Mouse (Mus musculus): ENCODE data around the gene Etv1. TPM values are rescaled to one million over a fixed set of nuclear protein-coding genes. Genes with fewer than 3 reads are reported as not detected.

Gene Etv1
- polyA plus RNA-seq, 1 experiment from 2014 or later = 1.2 TPM

DNA sequence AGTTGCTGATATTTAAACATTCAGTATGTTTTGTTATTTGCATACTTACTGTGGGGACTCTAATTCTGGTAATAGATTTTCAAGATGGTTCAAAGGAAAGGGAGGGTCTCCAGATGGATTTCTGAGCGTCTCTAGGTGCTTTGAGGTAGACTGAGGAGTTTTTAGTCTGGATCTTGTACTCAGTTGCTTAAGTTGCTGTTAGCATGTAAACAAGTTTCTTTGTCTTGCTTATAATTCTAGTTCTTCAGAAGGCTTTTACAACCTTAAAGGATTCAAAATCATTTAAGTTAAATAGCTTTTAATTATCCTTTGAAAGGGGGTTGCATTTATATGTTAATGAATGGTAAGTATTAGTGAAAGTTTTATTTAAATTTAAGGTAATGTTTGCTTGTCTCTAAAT is 5.0 kb downstream of the Etv1 start:
- WGBS (ENCODE audit: insufficient replicate concordance) = 20% methylated on average over 1 of the region's 1 CpGs
- Histone ChIP-seq H3K9ac (no peak overlapping the region), H3K27ac (no peak overlapping the region), H3K4me3 (no peak overlapping the region), H3K9me3 (replicated peaks) (no peaks in the 10 kb centered on the region), H3K27me3 (replicated peaks) (no peaks in the 10 kb centered on the region), H3K4me2 (no peak overlapping the region), H3K4me1 (no peaks in the 10 kb centered on the region), H3K36me3 (no peaks in the 10 kb centered on the region)
- no peak for ATAC-seq

DNA sequence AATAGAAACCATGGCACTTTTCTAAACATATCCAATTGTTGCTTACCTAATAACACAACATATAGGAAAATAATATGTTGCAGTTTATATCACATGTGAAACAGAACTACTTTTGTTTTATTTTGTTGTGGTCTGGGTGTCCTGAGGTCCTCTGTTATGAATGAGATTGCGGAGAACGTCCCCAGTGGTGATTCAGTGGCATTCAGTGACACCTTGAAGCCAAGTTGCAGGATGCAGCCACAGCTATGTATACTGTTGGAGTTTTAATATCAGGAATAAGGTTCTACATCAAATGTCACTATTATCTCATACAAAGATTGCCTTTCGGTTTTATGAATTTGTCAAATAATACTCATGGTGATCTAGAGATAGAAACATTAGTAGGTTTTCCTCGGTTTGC is 7.4 kb downstream of the Etv1 start:
- Histone ChIP-seq H3K9ac (no peak overlapping the region), H3K4me3 (no peak overlapping the region), H3K36me3 (no peaks in the 10 kb centered on the region), H3K4me1 (no peaks in the 10 kb centered on the region), H3K27ac (no peak overlapping the region), H3K4me2 (no peak overlapping the region), H3K27me3 (replicated peaks) (no peaks in the 10 kb centered on the region), H3K9me3 (replicated peaks) (no peaks in the 10 kb centered on the region)
- no peak for ATAC-seq
- 76% methylated on average over 4 of the region's 4 CpGs for WGBS (ENCODE audit: insufficient replicate concordance)

DNA sequence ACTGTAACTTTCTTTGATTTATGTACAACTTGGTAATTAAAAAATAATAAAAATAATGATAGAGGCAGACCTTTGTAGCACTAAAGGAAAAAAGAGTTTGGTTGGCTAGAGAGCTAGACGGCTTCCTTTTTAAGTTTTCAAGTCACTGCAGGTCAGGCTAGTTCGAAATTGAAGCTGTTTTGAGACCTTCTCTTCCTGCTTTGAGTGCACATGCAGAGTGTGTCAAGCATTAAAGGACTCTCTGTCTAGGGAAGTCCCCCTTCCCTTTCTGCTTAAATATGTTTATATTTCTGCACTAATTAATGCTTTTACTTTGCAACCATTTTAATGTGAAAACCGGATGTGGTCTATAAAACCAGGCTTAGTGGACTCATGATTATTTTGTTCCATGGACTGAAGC is 8.5 kb downstream of the Etv1 start:
- no peak overlapping the region for H3K4me3 ChIP-seq
- WGBS (ENCODE audit: insufficient replicate concordance) = 48% methylated on average over 3 of the region's 3 CpGs
- H3K36me3 ChIP-seq = no peaks in the 10 kb centered on the region
- no peak overlapping the region for H3K4me2 ChIP-seq
- no peaks in the 10 kb centered on the region for H3K9me3 ChIP-seq (replicated peaks)
- H3K4me1 ChIP-seq = no peaks in the 10 kb centered on the region
- H3K9ac ChIP-seq = no peak overlapping the region
- no peak for ATAC-seq
- H3K27me3 ChIP-seq (replicated peaks) = no peaks in the 10 kb centered on the region
- H3K27ac ChIP-seq = no peak overlapping the region

GRCm38 (mm10) chr12:38788621-38789020 is 9.4 kb downstream of the Etv1 start:
- H3K36me3 ChIP-seq = no peaks in the 10 kb centered on the region
- H3K27ac ChIP-seq = no peak overlapping the region
- 45% methylated on average over 6 of the region's 6 CpGs for WGBS (ENCODE audit: insufficient replicate concordance)
- H3K4me1 ChIP-seq = no peaks in the 10 kb centered on the region
- H3K27me3 ChIP-seq (replicated peaks) = no peaks in the 10 kb centered on the region
- no peaks in the 10 kb centered on the region for H3K9me3 ChIP-seq (replicated peaks)
- no peak overlapping the region for H3K9ac ChIP-seq
- H3K4me3 ChIP-seq = no peak overlapping the region
- ATAC-seq = no peak
- H3K4me2 ChIP-seq = no peak overlapping the region

DNA sequence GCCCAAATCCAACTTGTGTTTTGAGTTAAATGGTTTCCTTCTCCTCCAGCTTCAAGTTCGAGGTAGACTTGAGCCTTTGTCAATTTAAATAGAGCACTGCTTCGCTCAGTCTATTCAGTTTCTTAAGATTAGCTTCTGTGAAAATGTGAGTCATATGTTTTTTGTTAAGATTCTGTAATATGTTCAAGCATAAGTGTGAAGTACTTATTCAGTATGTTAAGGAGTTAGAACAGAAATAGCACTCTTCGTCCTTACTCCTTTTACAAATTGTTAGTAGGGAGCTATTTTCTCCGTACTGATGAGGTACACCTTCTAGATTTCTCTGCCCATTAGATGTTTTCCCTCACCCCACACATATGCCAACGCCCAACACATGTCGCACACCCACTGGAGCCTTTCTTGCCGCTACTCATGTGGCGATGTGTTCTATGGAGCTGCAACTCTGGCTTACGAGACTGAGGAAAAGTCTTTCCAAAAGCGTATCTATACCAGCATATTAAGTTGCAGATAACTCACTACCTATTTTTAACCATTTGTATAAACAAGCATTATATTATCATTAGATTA is 10.7 kb downstream of the Etv1 start:
- no peak overlapping the region for H3K4me3 ChIP-seq
- WGBS (ENCODE audit: insufficient replicate concordance) = 83% methylated on average over 10 of the region's 10 CpGs
- no peak overlapping the region for H3K4me2 ChIP-seq
- no peak overlapping the region for H3K27ac ChIP-seq
- no peaks in the 10 kb centered on the region for H3K36me3 ChIP-seq
- H3K9ac ChIP-seq = no peak overlapping the region
- ATAC-seq = no peak
- no peaks in the 10 kb centered on the region for H3K9me3 ChIP-seq (replicated peaks)
- no peaks in the 10 kb centered on the region for H3K27me3 ChIP-seq (replicated peaks)
- no peaks in the 10 kb centered on the region for H3K4me1 ChIP-seq

DNA sequence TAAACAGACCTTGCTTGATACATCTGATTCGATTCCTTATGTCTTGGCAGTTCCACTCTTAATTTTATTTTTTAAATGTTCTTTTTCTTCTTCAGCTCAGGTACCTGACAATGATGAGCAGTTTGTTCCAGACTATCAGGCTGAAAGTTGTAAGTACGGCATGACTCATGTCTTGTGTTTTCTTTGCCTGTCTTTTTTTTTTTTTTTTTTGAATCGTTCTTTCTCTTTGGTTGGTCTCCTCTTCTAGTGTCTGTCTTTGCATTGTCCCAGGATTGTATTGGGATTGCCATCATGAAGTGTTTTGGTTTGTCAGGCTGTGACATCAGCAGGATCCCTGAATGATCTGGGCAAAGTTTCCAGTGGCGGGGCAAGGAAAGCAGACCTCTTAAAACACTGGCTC is 13.9 kb downstream of the Etv1 start:
- Histone ChIP-seq H3K27ac (no peak overlapping the region), H3K9ac (no peak overlapping the region), H3K4me3 (no peak overlapping the region), H3K4me2 (no peak overlapping the region), H3K4me1 (no peaks in the 10 kb centered on the region), H3K27me3 (replicated peaks) (no peaks in the 10 kb centered on the region), H3K9me3 (replicated peaks) (no peaks in the 10 kb centered on the region), H3K36me3 (no peaks in the 10 kb centered on the region)
- 72% methylated on average over 4 of the region's 4 CpGs for WGBS (ENCODE audit: insufficient replicate concordance)
- no peak for ATAC-seq

- Histone ChIP-seq H3K27ac (no peak overlapping the region), H3K36me3 (no peaks in the 10 kb centered on the region), H3K4me3 (no peak overlapping the region), H3K27me3 (replicated peaks) (no peaks in the 10 kb centered on the region), H3K4me1 (no peaks in the 10 kb centered on the region), H3K4me2 (no peak overlapping the region), H3K9me3 (replicated peaks) (no peaks in the 10 kb centered on the region), H3K9ac (no peak overlapping the region)
- ATAC-seq = no peak
- 71% methylated on average over 2 of the region's 2 CpGs for WGBS (ENCODE audit: insufficient replicate concordance)
Observed at GRCm38 (mm10) chr12:38793697-38794096, 14.5 kb downstream of the Etv1 start.

- H3K4me1 ChIP-seq = no peaks in the 10 kb centered on the region
- no peaks in the 10 kb centered on the region for H3K9me3 ChIP-seq (replicated peaks)
- no peak overlapping the region for H3K4me2 ChIP-seq
- H3K27ac ChIP-seq = no peak overlapping the region
- H3K27me3 ChIP-seq (replicated peaks) = no peaks in the 10 kb centered on the region
- H3K36me3 ChIP-seq = no peaks in the 10 kb centered on the region
- 68% methylated on average over 5 of the region's 5 CpGs for WGBS (ENCODE audit: insufficient replicate concordance)
- ATAC-seq = no peak
- H3K9ac ChIP-seq = no peak overlapping the region
- no peak overlapping the region for H3K4me3 ChIP-seq
Observed at GRCm38 (mm10) chr12:38807031-38807430, 27.9 kb downstream of the Etv1 start.

- 61% methylated on average over 6 of the region's 6 CpGs for WGBS (ENCODE audit: insufficient replicate concordance)
- H3K27ac ChIP-seq = no peak overlapping the region
- H3K4me3 ChIP-seq = no peak overlapping the region
- H3K9me3 ChIP-seq (replicated peaks) = no peaks in the 10 kb centered on the region
- no peak overlapping the region for H3K9ac ChIP-seq
- H3K4me2 ChIP-seq = no peak overlapping the region
- H3K36me3 ChIP-seq = no peaks in the 10 kb centered on the region
- H3K27me3 ChIP-seq (replicated peaks) = no peaks in the 10 kb centered on the region
- ATAC-seq = no peak
- no peaks in the 10 kb centered on the region for H3K4me1 ChIP-seq
Observed at GRCm38 (mm10) chr12:38812392-38812791, 33.2 kb downstream of the Etv1 start.

DNA sequence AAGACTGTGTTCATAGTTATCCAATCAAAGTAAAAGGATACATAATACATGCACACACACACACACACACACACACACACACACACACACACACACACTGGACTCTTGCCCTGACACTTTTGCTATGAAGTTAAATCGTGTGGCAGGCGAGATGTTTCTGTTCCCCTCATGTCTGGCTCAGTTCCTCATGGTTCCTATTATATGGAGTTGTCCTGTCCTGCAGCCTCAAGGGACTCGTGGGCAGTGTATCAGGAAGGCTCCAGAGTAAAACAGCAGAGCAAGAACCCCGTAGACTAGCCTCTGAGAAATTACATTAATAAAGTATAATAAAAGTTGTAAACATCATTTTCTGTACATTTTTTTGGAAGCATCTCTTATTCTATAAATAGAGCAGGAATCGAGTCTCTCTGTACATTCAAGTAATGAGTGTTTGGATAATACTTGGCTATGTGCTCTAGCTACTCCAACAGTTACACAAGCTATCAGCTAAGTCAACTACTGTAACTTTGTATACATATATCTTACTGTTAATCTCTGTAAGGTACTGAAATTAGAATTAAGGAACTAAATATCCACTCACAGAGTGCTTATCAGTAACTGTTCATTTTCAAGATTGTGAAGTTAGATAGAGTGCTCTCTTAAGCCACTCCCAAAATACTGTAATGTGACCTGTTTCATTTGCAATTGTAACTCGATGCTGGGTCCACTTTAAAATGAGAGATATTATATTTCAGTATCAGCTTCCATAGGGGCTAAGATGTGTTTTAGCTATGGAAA is 35.0 kb downstream of the Etv1 start:
- no peak overlapping the region for H3K4me2 ChIP-seq
- no peak overlapping the region for H3K9ac ChIP-seq
- H3K27ac ChIP-seq = no peak overlapping the region
- H3K36me3 ChIP-seq = no peaks in the 10 kb centered on the region
- H3K4me3 ChIP-seq = no peak overlapping the region
- ATAC-seq = no peak
- H3K9me3 ChIP-seq (replicated peaks) = no peaks in the 10 kb centered on the region
- 50% methylated on average over 6 of the region's 6 CpGs for WGBS (ENCODE audit: insufficient replicate concordance)
- no peaks in the 10 kb centered on the region for H3K4me1 ChIP-seq
- H3K27me3 ChIP-seq (replicated peaks) = no peaks in the 10 kb centered on the region

GRCm38 (mm10) chr12:38816235-38816634 is 37.1 kb downstream of the Etv1 start:
- H3K4me1 ChIP-seq = no peaks in the 10 kb centered on the region
- no peak overlapping the region for H3K9ac ChIP-seq
- H3K4me3 ChIP-seq = no peak overlapping the region
- no peak for ATAC-seq
- no peaks in the 10 kb centered on the region for H3K27me3 ChIP-seq (replicated peaks)
- no peak overlapping the region for H3K4me2 ChIP-seq
- H3K9me3 ChIP-seq (replicated peaks) = no peaks in the 10 kb centered on the region
- no peak overlapping the region for H3K27ac ChIP-seq
- WGBS (ENCODE audit: insufficient replicate concordance) = 71% methylated on average over 3 of the region's 3 CpGs
- H3K36me3 ChIP-seq = no peaks in the 10 kb centered on the region

GRCm38 (mm10) chr12:38818320-38818719 is 39.1 kb downstream of the Etv1 start:
- no peak overlapping the region for H3K4me3 ChIP-seq
- H3K9ac ChIP-seq = no peak overlapping the region
- no peaks in the 10 kb centered on the region for H3K9me3 ChIP-seq (replicated peaks)
- H3K36me3 ChIP-seq = no peaks in the 10 kb centered on the region
- no peaks in the 10 kb centered on the region for H3K27me3 ChIP-seq (replicated peaks)
- no peak overlapping the region for H3K4me2 ChIP-seq
- no peak for ATAC-seq
- no peak overlapping the region for H3K27ac ChIP-seq
- H3K4me1 ChIP-seq = no peaks in the 10 kb centered on the region
- 70% methylated on average over 2 of the region's 2 CpGs for WGBS (ENCODE audit: insufficient replicate concordance)

DNA sequence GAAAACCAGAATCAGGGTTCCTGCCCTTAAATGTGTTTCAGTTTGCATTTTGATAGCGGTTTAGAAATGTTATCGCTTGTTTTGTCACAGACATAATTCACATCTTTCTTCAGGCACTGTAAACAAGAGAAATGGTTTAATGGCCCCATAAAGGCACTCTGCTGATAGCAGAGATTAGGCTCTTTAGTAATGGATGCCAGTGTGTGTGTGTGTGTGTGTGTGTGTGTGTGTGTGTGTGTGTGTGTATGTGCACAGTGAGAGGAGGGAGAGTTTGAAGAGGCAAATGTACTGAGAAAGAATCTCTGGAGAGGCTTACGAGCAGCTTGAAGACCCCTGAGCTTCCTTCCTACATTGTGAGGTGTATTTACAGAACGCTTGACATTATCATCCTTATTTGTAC is 41.5 kb downstream of the Etv1 start:
- Histone ChIP-seq H3K36me3 (no peaks in the 10 kb centered on the region), H3K9ac (no peak overlapping the region), H3K9me3 (replicated peaks) (no peaks in the 10 kb centered on the region), H3K4me1 (no peaks in the 10 kb centered on the region), H3K27me3 (replicated peaks) (no peaks in the 10 kb centered on the region), H3K4me2 (no peak overlapping the region), H3K27ac (no peak overlapping the region), H3K4me3 (no peak overlapping the region)
- no peak for ATAC-seq
- WGBS (ENCODE audit: insufficient replicate concordance) = 64% methylated on average over 4 of the region's 4 CpGs
